Mouse (Mus musculus) MEL (cell line): ENCODE measurements around the gene Tanc1.

Experiments used
- CTCF ChIP-seq, 3 experiments: IDR thresholded peaks in 2 of 3; conservative IDR thresholded peaks in 1 of 3; 2 replicates each; pipeline ENCODE4 v1.5.1; 2011 to 2012; ENCODE audit warnings: low read length in 3 of 3, low read depth in 2 of 3, mild to moderate bottlenecking in 2 of 3, improper control_type of control experiment in 1 of 3, inconsistent platforms in 1 of 3, mixed read lengths in 1 of 3, moderate library complexity in 1 of 3; ENCODE audit not compliant: control insufficient read depth in 1 of 3, insufficient read depth in 1 of 3, poor library complexity in 1 of 3, severe bottlenecking in 1 of 3
- EP300 ChIP-seq, 2 experiments: IDR thresholded peaks; 2 replicates each; pipeline ENCODE4 v1.6.1; 2011; ENCODE audit warnings: improper control_type of control experiment in 2 of 2, low read length in 2 of 2, low read depth in 1 of 2, mild to moderate bottlenecking in 1 of 2
- RAD21 ChIP-seq: IDR thresholded peaks from 2 replicates; pipeline ENCODE4 v1.6.1; 2011; ENCODE audit warnings: mild to moderate bottlenecking, low read depth, low read length, improper control_type of control experiment
- RCOR1 ChIP-seq: IDR thresholded peaks from 2 replicates; pipeline ENCODE4 v1.6.1; 2012; ENCODE audit warnings: low read depth, mild to moderate bottlenecking, inconsistent platforms, low read length, improper control_type of control experiment
- USF1 ChIP-seq: IDR thresholded peaks from 2 replicates; pipeline ENCODE4 v1.6.1; 2014; ENCODE audit warnings: low read depth, mild to moderate bottlenecking, inconsistent platforms, low read length, improper control_type of control experiment, moderate library complexity
- ZNF384 ChIP-seq: IDR thresholded peaks from 2 replicates; pipeline ENCODE4 v1.6.1; 2012; ENCODE audit warnings: low read depth, mild to moderate bottlenecking, inconsistent platforms, low read length, improper control_type of control experiment

- TF ChIP-seq RAD21 (no peak), ZNF384 (no peak), USF1 (no peak), EP300 (IDR thresholded peaks at IDR 0.05; ENCODE audit: low read depth in 1 of 2, low read length in 2 of 2) (no peak), RCOR1 (no peak), CTCF (IDR thresholded peaks at IDR 0.05 in 2 of 3, conservative IDR thresholded peaks at IDR 0.05 in 1 of 3; ENCODE audit: control insufficient read depth in 1 of 3, insufficient read depth in 1 of 3, low read depth in 2 of 3, low read length in 3 of 3, poor library complexity in 1 of 3, severe bottlenecking in 1 of 3) (no peak)
These were observed 160.4 kb downstream of the Tanc1 start for GRCm38 (mm10) chr2:59772261-59772683.
